Comparison of ENCODE assay signal across 17 mouse cellular contexts in genomic region chr6:144610878-144611277, GRCm38 (mm10).
DNase-seq lines count a peak whose midpoint lies in the region; ATAC-seq lines count a peak whose summit lies in the region.
"Had no signal": no experiment of that assay in that cellular context is flagged by ENCODE, and none has a peak within 500 bp of the region (broad histone marks: within the 10 kb centered on the region; RNA-seq: fewer than 3 reads in every experiment).

No protein-coding gene starts in this region.

- no peak for DNase-seq in heart, embryonic 10.5 days (ENCODE audit: low spot score)
- no peak for DNase-seq in liver, embryonic 11.5 days (ENCODE audit: low spot score)
- DNase-seq in midbrain, embryonic 14.5 days = peak; percentile 29
- DNase-seq in urinary bladder, adult 2 months (ENCODE audit: low spot score) = no peak
- DNase-seq in cerebellum, adult 9-11 months = no peak
- DNase-seq: adrenal gland, postnatal 14 days; cerebellum, postnatal 25 days; kidney, adult 11 months; kidney, postnatal 36 days; layer of hippocampus, postnatal 36 days; thymus, adult 2 months had no signal

- no peak overlapping the region for H3K27ac ChIP-seq in heart, embryonic 16.5 days (ENCODE audit: low read length)
- H3K27ac ChIP-seq in heart, embryonic 10.5 days = no peak overlapping the region
- peak overlapping the region; percentile 50 for H3K27ac ChIP-seq in forebrain, embryonic 15.5 days (replicated peaks)
- no peak overlapping the region for H3K27ac ChIP-seq in liver, embryonic 11.5 days (ENCODE audit: low read depth, low read length)
- H3K27ac ChIP-seq in midbrain, embryonic 14.5 days (replicated peaks; ENCODE audit: low read depth, low read length) = no peak overlapping the region; the same call in 1 of the 2 replicates
- H3K27ac ChIP-seq: embryonic facial prominence, embryonic 10.5 days; limb, embryonic 13.5 days had no signal

- ATAC-seq in heart, embryonic 16.5 days (replicated peaks; ENCODE audit: extremely low read depth, insufficient read depth, low FRiP score) = no peak
- no peak for ATAC-seq in forebrain, embryonic 15.5 days (replicated peaks)
- peak; percentile 74 for ATAC-seq in liver, embryonic 11.5 days (replicated peaks; ENCODE audit: low FRiP score)
- no peak for ATAC-seq in midbrain, embryonic 14.5 days (ENCODE audit: low FRiP score, low TSS enrichment)
- ATAC-seq in CD4-positive, CD25-positive, alpha-beta regulatory T cell, adult 4 months = no peak
- ATAC-seq: lung, postnatal 0 days had no signal

- H3K4me3 ChIP-seq in heart, embryonic 16.5 days (ENCODE audit: low read length) = no peak overlapping the region
- no peak overlapping the region for H3K4me3 ChIP-seq in heart, embryonic 10.5 days
- no peak overlapping the region for H3K4me3 ChIP-seq in forebrain, embryonic 15.5 days
- H3K4me3 ChIP-seq in liver, embryonic 11.5 days (ENCODE audit: low read depth, low read length) = no peak overlapping the region
- H3K4me3 ChIP-seq in midbrain, embryonic 14.5 days (replicated peaks; ENCODE audit: low read depth, low read length) = no peak overlapping the region
- H3K4me3 ChIP-seq: embryonic facial prominence, embryonic 10.5 days; limb, embryonic 13.5 days had no signal

- 45% methylated on average over 8 of the region's 8 CpGs for WGBS in heart, embryonic 16.5 days
- 47% methylated on average over 8 of the region's 8 CpGs for WGBS in heart, embryonic 10.5 days
- 49% methylated on average over 8 of the region's 8 CpGs for WGBS in forebrain, embryonic 15.5 days
- WGBS in liver, embryonic 11.5 days = 46% methylated on average over 8 of the region's 8 CpGs
- WGBS in midbrain, embryonic 14.5 days = 36% methylated on average over 8 of the region's 8 CpGs

- H3K36me3 ChIP-seq in heart, embryonic 16.5 days (ENCODE audit: control insufficient read depth, insufficient read depth) = no peaks in the 10 kb centered on the region
- H3K36me3 ChIP-seq in heart, embryonic 10.5 days = no peaks in the 10 kb centered on the region
- H3K36me3 ChIP-seq in forebrain, embryonic 15.5 days = no peaks in the 10 kb centered on the region
- no peaks in the 10 kb centered on the region for H3K36me3 ChIP-seq in liver, embryonic 11.5 days (ENCODE audit: control insufficient read depth, insufficient read depth, low read length)
- no peaks in the 10 kb centered on the region for H3K36me3 ChIP-seq in midbrain, embryonic 14.5 days (ENCODE audit: control insufficient read depth, insufficient read depth, low read length)
- H3K36me3 ChIP-seq: embryonic facial prominence, embryonic 10.5 days; limb, embryonic 13.5 days had no signal

- no peaks in the 10 kb centered on the region for H3K9me3 ChIP-seq in heart, embryonic 16.5 days (replicated peaks; ENCODE audit: control insufficient read depth, low read length)
- H3K9me3 ChIP-seq in heart, embryonic 10.5 days = no peaks in the 10 kb centered on the region
- no peaks in the 10 kb centered on the region for H3K9me3 ChIP-seq in forebrain, embryonic 15.5 days
- H3K9me3 ChIP-seq in liver, embryonic 11.5 days (ENCODE audit: control insufficient read depth, low read length) = no peaks in the 10 kb centered on the region
- H3K9me3 ChIP-seq in midbrain, embryonic 14.5 days (ENCODE audit: control insufficient read depth, low read length) = no peaks in the 10 kb centered on the region
- H3K9me3 ChIP-seq: embryonic facial prominence, embryonic 10.5 days; limb, embryonic 13.5 days had no signal

- peaks cover 7% of the 10 kb centered on the region; the same call in 1 of the 2 replicates for H3K4me1 ChIP-seq in heart, embryonic 16.5 days (ENCODE audit: control insufficient read depth, insufficient read depth, low read length)
- H3K4me1 ChIP-seq in heart, embryonic 10.5 days = peaks cover 8% of the 10 kb centered on the region
- peaks cover 12% of the 10 kb centered on the region for H3K4me1 ChIP-seq in forebrain, embryonic 15.5 days
- H3K4me1 ChIP-seq in liver, embryonic 11.5 days (replicated peaks; ENCODE audit: control insufficient read depth, insufficient read depth, low read length) = no peaks in the 10 kb centered on the region; the same call in 1 of the 2 replicates
- peaks cover 13% of the 10 kb centered on the region; the same call in 1 of the 2 replicates for H3K4me1 ChIP-seq in midbrain, embryonic 14.5 days (ENCODE audit: control insufficient read depth, insufficient read depth, low read length)
- H3K4me1 ChIP-seq: limb, embryonic 13.5 days had no signal

- H3K9ac ChIP-seq in heart, embryonic 16.5 days (ENCODE audit: low read length) = no peak overlapping the region
- H3K9ac ChIP-seq in forebrain, embryonic 15.5 days (replicated peaks) = 0 out of 2 replicates have a peak overlapping the region, but pooled peaks have one; percentile 8
- H3K9ac ChIP-seq in liver, embryonic 11.5 days (ENCODE audit: low read depth, low read length) = no peak overlapping the region
- 0 out of 2 replicates have a peak overlapping the region, but pooled peaks have one; percentile 13 for H3K9ac ChIP-seq in midbrain, embryonic 14.5 days (replicated peaks; ENCODE audit: low read length)
- H3K9ac ChIP-seq: limb, embryonic 13.5 days had no signal

- peak overlapping the region; percentile 24 for H3K4me2 ChIP-seq in heart, embryonic 16.5 days (ENCODE audit: low read depth, low read length)
- H3K4me2 ChIP-seq in forebrain, embryonic 15.5 days (replicated peaks) = peak overlapping the region; percentile 14; the same call in 1 of the 2 replicates
- H3K4me2 ChIP-seq in liver, embryonic 11.5 days = no peak overlapping the region
- peak overlapping the region; percentile 38 for H3K4me2 ChIP-seq in midbrain, embryonic 14.5 days (ENCODE audit: low read length)
- H3K4me2 ChIP-seq: limb, embryonic 13.5 days had no signal

- no peaks in the 10 kb centered on the region for H3K27me3 ChIP-seq in heart, embryonic 16.5 days (ENCODE audit: control insufficient read depth, insufficient read depth, low read length)
- no peaks in the 10 kb centered on the region for H3K27me3 ChIP-seq in heart, embryonic 10.5 days (ENCODE audit: insufficient read depth, poor library complexity, severe bottlenecking)
- no peaks in the 10 kb centered on the region for H3K27me3 ChIP-seq in forebrain, embryonic 15.5 days
- no peaks in the 10 kb centered on the region for H3K27me3 ChIP-seq in liver, embryonic 11.5 days (replicated peaks; ENCODE audit: control insufficient read depth, insufficient read depth, low read length)
- peaks cover 20% of the 10 kb centered on the region for H3K27me3 ChIP-seq in midbrain, embryonic 14.5 days (ENCODE audit: control insufficient read depth, insufficient read depth, low read length)

Comparison
In these comparisons a context has a peak if more than half of its experiments do, and no peak if none do; other contexts are left out.
1. H3K9ac ChIP-seq: peak in forebrain, embryonic 15.5 days (single experiment) and midbrain, embryonic 14.5 days (single experiment); none in heart, embryonic 16.5 days (single experiment) and liver, embryonic 11.5 days (single experiment).